ENCODE assay signal across 8 mouse cellular contexts in the genomic region with DNA sequence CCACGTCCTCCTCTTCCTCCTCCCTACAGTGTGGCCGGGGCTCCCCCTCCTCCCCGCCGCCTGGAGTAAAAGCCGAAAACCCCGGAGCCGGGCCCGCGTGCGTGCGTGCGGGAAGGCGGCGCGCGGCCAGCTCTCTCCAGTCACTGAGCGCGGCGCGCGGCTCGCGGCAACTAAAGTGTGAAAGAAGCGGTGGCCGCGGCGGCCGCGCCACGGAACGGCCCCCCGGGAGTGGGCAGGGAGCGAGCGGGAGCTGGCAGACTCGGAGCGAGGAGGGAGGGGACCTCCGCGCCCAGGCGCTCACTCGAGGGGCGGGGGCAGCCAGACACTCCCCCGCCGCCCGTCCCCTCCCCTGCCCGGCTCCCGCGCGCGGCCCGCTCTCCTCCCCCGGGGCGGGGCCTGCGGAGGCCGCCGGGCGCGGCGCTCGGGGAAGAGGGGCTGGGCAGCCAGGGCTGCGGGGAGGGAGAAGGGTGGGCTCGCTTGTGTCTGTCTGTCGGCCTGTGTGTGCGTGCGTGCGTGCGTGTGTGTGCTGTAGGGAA. TPM values are rescaled to one million over a fixed set of nuclear protein-coding genes. Genes with fewer than 3 reads are reported as not detected.
DNase-seq lines count a peak whose midpoint lies in the region; ATAC-seq and TF ChIP-seq lines count a peak whose summit lies in the region.

A gene (minus strand): TSS at position 108 of the 536 bp plus-strand sequence.

- H3K9ac ChIP-seq in hindbrain, postnatal 0 days (replicated peaks; ENCODE audit: low read length): peak within 1 kb of the TSS; percentile 93

- peak within 1 kb of the TSS; percentile 90 for H3K4me3 ChIP-seq in hindbrain, postnatal 0 days (ENCODE audit: low read length)

- no peaks in the 10 kb centered on the region for H3K9me3 ChIP-seq in hindbrain, postnatal 0 days (ENCODE audit: low read length)

- ATAC-seq in hindbrain, postnatal 0 days: peak; percentile 90
- ATAC-seq in megakaryocyte, adult 5-6 weeks (ENCODE audit: poor library complexity, severe bottlenecking): peak; percentile 76

- peak within 1 kb of the TSS; percentile 91 for H3K4me2 ChIP-seq in hindbrain, postnatal 0 days (ENCODE audit: low read depth, low read length)

- H3K4me1 ChIP-seq in hindbrain, postnatal 0 days (ENCODE audit: insufficient read depth, low read length): peaks cover 26% of the 10 kb centered on the region

- no peaks in the 10 kb centered on the region for H3K27me3 ChIP-seq in hindbrain, postnatal 0 days (ENCODE audit: insufficient read depth, low read length)

- H3K27ac ChIP-seq in hindbrain, postnatal 0 days: peak within 1 kb of the TSS; percentile 96

- H3K36me3 ChIP-seq in hindbrain, postnatal 0 days (ENCODE audit: insufficient read depth, low read length): no peaks in the 10 kb centered on the region

- peak; percentile 91 for DNase-seq in ZHBTc4 (ENCODE audit: low read depth, low spot score)
- DNase-seq in cerebellum, postnatal 36 days: peak; percentile 76 to 87
- peak; percentile 79 to 84 for DNase-seq in gastrocnemius, adult 8-10 months (ENCODE audit: low spot score in 2 of 2)
- peak; percentile 93 for DNase-seq in hindbrain, postnatal 0 days (ENCODE audit: low spot score)
- DNase-seq in left cerebral cortex, adult 9 months (ENCODE audit: low spot score in 2 of 2): peak; percentile 49 to 72
- peak; percentile 72 to 74 for DNase-seq in right cerebral cortex, adult 2 months (ENCODE audit: low spot score in 2 of 2)
- DNase-seq in urinary bladder, adult 2 months (ENCODE audit: low spot score): peak; percentile 84

- WGBS in hindbrain, postnatal 0 days: 0% methylated on average over 39 of the region's 66 CpGs

- no peak for TF ChIP-seq CTCF in hindbrain, postnatal 0 days (IDR thresholded peaks at IDR 0.05; ENCODE audit: low read depth)

RNA-seq across cellular contexts. Expression of the gene that starts here (rescaled TPM):
- 10 to 100 TPM; 77.9 to 89.2 (median 85.5) TPM for total RNA-seq in gastrocnemius, adult 8-10 months (2022)
- 19.9 and 32.4 TPM in 2 replicates for total RNA-seq in hindbrain, postnatal 0 days (2014; rRNA removed)
- polyA plus RNA-seq in hindbrain, postnatal 0 days (2015; fragmentation: Nextera tagmentation; extraction: Ambion mirVana): 22.5 and 24.9 TPM in 2 replicates
- 27.8 and 30.1 TPM in 2 replicates for total RNA-seq in megakaryocyte, adult 5-6 weeks (2015)
- 37.2 and 51.1 TPM in 2 replicates for total RNA-seq in megakaryocyte, adult 5-6 weeks (2017)
- 17.4 and 20.1 TPM in 2 replicates for polyA plus RNA-seq in urinary bladder, adult 2 months (2012; rRNA removed)

Comparison
In these comparisons a context has a peak if more than half of its experiments do, and no peak if none do; other contexts are left out.
1. Peak in every context shown above with its lines: DNase-seq, ATAC-seq, H3K4me3 ChIP-seq and H3K27ac ChIP-seq.